Mouse (Mus musculus): ENCODE data around the gene Bcap31. TPM values are rescaled to one million over a fixed set of nuclear protein-coding genes. Genes with fewer than 3 reads are reported as not detected.
A peak's percentile ranks its signal among the peaks of the same experiment; 100 is the strongest.

Bcap31 gene
- total RNA-seq, 2 experiments from 2014 or later, result 75.8 to 79.1 TPM

GRCm38 (mm10) chrX:73684156-73684555 is 31.8 kb downstream of the Bcap31 start:
- DNase-seq (ENCODE audit: low spot score in 2 of 2), result no peak

DNA sequence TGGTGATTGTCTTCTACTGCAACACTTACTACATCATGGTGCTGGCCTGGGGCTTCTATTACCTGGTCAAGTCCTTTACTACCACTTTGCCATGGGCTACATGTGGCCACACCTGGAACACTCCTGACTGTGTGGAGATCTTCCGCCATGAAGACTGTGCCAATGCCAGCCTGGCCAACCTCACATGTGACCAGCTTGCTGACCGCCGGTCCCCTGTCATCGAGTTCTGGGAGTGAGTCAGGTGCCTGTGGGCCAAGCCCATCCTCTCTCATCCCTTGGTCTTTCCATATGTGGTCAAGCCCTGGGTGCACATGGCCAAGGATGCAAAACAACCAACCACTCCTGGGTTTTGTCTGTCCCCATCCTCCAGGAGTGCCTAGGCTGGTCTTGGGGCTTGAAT is 39.3 kb downstream of the Bcap31 start:
- no peak for DNase-seq (ENCODE audit: low spot score in 2 of 2)

DNA sequence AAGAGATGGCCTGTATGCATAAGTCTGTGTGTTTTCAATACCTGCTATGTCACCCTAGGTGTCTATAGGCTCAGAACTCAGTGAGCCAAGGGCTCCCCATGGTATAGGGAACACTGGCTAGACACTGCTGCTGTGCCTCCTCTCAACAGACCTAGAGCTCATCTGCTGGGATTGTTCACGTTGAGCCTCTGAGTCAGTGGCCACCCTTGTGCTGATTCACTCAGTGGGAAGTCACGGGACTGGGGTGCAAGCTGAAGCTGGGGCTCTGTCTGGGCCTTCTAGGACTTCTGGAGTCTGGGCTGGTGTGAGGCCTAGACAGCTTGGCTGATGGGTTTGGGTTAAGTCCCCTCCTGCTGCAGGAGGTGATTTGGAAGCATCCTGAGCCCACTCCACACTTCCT is 40.7 kb downstream of the Bcap31 start:
- DNase-seq (ENCODE audit: low spot score in 2 of 2), result no peak

- DNase-seq (ENCODE audit: low spot score in 2 of 2), result peak in 1 of 2 experiments; percentile 35
Measured at GRCm38 (mm10) chrX:73673968-73674661, 41.9 kb downstream of the Bcap31 start.

DNA sequence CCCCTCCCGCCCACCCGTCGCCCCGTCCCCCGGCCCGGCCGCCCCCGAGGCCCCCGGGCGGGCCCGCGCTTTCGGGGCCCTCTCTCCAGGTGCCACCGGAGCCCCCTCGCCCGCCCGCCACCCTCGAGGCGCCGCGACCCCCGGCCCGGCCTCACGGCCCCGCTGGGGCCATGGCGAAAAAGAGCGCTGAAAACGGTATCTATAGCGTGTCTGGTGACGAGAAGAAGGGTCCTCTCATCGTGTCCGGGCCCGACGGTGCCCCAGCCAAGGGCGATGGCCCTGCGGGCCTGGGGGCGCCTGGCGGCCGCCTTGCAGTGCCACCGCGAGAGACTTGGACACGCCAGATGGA is 42.4 kb downstream of the Bcap31 start:
- DNase-seq (ENCODE audit: low spot score in 2 of 2), result no peak

- DNase-seq (ENCODE audit: low spot score in 2 of 2), result peak; percentile 22 to 60
Measured at GRCm38 (mm10) chrX:73672879-73673618, 42.9 kb downstream of the Bcap31 start, which contains the start of gene Slc6a8. Slc6a8 (plus strand) TSS chrX:73673150.

GRCm38 (mm10) chrX:73672031-73672431 is 43.9 kb downstream of the Bcap31 start:
- peak in 1 of 2 experiments; percentile 58 for DNase-seq (ENCODE audit: low spot score in 2 of 2)

- no peak for DNase-seq (ENCODE audit: low spot score in 2 of 2)
Measured at GRCm38 (mm10) chrX:73663143-73663542, 52.8 kb downstream of the Bcap31 start.

- no peak for DNase-seq (ENCODE audit: low spot score in 2 of 2)
Measured at GRCm38 (mm10) chrX:73660284-73660665, 55.7 kb downstream of the Bcap31 start.

DNA sequence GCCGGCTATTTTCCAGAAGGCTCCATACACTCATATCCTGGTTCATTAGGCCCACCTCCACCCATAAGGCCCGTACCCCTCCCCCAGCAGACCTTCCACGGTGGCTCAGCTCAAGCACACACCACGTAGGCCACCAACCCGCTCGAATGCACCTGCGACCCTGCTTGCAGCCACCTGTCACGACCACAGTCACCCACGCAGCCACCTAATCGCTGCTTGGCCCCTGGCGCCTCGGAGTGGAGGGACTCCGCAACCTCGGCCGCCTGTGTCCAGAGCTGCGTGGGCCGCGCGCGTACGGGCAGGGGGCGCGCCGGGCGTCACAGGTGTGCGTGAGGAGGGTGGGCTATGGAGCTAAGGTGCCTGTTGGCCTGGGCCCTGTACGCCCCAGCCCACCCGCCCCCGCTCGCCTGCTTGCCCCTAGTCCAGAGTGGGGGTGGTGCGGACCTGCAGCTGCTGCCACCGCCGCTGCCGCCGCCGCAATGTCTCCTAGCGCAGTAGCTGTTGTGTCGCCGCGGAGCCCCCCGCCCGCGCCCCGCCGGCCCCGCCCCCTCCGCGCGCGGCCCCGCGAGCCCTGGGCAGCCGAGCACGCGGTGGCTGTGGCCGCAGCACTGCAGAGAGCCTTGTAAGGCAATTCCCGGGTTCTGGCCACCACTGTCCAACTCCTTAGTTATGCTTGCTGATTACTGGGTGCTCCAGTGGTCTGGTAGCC is 56.2 kb downstream of the Bcap31 start, which contains the start of gene Pnck:
Pnck (minus strand) TSS at position 543 of the 709 bp plus-strand sequence.
- DNase-seq (ENCODE audit: low spot score in 2 of 2), result no peak

DNA sequence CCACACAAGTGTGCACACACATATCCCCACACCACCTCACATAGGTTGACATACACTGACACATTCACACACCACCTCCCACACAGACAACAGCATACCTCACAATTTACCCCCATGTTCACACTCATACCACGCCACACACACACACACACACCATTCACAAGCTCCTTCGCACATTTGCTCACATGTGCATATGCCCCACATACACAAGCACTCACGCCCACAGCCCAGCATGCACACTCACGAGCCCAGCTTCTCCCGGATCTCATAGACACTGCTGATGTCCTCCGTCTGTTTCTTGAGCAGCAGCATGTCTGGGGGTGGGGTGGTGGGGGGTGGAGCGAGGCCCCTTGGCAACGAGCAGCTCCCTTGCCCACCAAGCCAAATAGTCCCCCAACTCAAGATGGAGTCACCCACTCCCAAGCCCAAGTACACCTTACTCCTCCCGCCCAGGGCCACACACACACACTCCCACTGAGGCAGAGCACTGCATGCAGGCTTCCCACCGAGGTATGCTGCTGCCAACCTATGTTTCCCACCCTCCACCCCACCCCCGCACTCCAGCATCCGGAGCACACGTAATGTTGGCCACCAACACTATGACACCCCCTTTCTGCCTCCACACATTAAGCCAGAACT is 56.9 kb downstream of the Bcap31 start:
- peak in 1 of 2 experiments; percentile 62 for DNase-seq (ENCODE audit: low spot score in 2 of 2)

- no peak for DNase-seq (ENCODE audit: low spot score in 2 of 2)
Measured at GRCm38 (mm10) chrX:73658391-73658790, 57.6 kb downstream of the Bcap31 start.

DNA sequence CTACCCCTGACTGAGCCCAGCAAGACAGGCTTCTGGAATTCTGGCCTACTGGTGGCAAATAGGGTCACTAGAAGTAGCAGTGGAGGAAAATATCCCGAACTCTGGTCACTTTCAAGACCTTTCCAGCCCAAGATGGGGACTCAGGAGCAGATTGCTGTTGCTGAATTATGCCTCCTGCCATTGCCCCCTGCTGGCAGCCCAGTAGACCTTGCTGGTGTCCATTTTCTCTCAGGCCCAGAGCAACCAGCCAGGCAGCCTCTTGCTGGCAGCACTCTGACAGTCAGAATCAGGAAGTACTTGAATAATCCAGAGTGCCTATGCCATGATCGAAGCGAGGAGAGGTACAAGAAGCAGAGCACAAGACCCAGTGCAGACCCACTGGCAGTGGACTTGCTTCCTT is 60.4 kb downstream of the Bcap31 start:
- no peak for DNase-seq (ENCODE audit: low spot score in 2 of 2)

- peak in 1 of 2 experiments; percentile 70 for DNase-seq (ENCODE audit: low spot score in 2 of 2)
Measured at GRCm38 (mm10) chrX:73654177-73654576, 61.8 kb downstream of the Bcap31 start.

DNA sequence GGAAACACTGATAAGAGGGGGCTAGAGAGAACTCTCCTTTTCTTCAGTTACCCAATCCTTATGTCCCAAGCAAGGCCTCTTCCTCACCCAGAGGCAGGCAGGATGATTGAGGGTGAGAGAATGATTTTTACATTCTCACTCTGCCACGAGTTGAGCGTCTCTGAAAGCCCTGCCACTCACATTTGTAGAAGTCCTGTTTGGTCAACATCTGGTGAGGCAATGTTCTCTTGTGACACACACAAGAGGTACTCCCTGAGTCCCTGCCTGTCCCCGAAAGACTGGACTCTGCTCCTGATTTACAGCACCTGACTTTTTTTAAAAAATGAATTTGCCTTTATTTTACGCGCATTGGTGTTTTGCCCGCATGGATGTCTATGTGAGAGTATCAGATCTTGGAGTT is 62.6 kb downstream of the Bcap31 start:
- DNase-seq (ENCODE audit: low spot score in 2 of 2), result no peak

- no peak for DNase-seq (ENCODE audit: low spot score in 2 of 2)
Measured at GRCm38 (mm10) chrX:73650869-73651268, 65.1 kb downstream of the Bcap31 start.

GRCm38 (mm10) chrX:73645121-73645520 is 70.9 kb downstream of the Bcap31 start:
- no peak for DNase-seq (ENCODE audit: low spot score in 2 of 2)

GRCm38 (mm10) chrX:73639901-73640469 is 76.0 kb downstream of the Bcap31 start:
- DNase-seq (ENCODE audit: low spot score in 2 of 2), result no peak

GRCm38 (mm10) chrX:73639255-73639675 is 76.7 kb downstream of the Bcap31 start, which contains the start of gene Dusp9:
Dusp9 (plus strand) TSS chrX:73639419.
- DNase-seq (ENCODE audit: low spot score in 2 of 2), result no peak

DNA sequence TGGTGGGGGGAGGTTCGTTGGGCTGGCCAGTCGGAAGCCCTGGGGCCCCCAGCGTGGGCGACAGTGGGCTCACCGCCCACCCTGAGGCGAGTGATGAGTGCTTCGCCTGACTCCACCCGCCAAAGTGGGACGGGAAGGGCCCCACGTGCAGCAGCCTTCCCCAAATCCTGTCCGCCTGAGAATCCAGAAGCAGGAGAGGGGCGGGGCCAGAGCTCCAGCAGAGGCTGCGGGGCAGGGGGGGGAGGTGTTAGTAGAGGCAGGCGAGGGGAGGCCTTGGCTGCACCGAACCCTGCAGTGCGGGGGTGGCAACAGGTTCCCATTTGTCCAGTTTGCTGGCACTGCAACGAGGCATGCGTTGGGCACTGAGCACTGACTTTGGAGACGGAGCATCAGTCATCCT is 78.6 kb downstream of the Bcap31 start:
- DNase-seq (ENCODE audit: low spot score in 2 of 2), result no peak
